Mouse (Mus musculus) stomach, postnatal 0 days (tissue): ENCODE measurements around the gene Stum. TPM values are rescaled to one million over a fixed set of nuclear protein-coding genes. Genes with fewer than 3 reads are reported as not detected.

Experiments used
- ATAC-seq: fragments of 200-750 bp; cut with Nextera tagmentation; 2 replicates; pipeline ENCODE4 v1.8.0; 2017; ENCODE audit not compliant: low FRiP score, low TSS enrichment
- DNase-seq: peaks from one replicate; pipeline ENCODE4 v3.0.0-alpha.2; 2016; ENCODE audit warnings: low spot score
- H3K27ac ChIP-seq: fragments of 300-500 bp; sonication (generic); replicated peaks from 2 replicates; pipeline ENCODE4 v1.5.1; 2014; ENCODE audit warnings: mild to moderate bottlenecking, control low read depth
- H3K27me3 ChIP-seq: fragments of 300-500 bp; sonication (generic); 2 replicates; pipeline ENCODE4 v1.6.1; 2014; ENCODE audit warnings: low read length; ENCODE audit not compliant: control insufficient read depth, insufficient read depth
- H3K36me3 ChIP-seq: fragments of 300-500 bp; sonication (generic); 2 replicates; pipeline ENCODE4 v1.6.1; 2014; ENCODE audit warnings: low read length, mixed read lengths; ENCODE audit not compliant: control insufficient read depth, insufficient read depth
- H3K4me1 ChIP-seq: fragments of 300-500 bp; sonication (generic); replicated peaks from 2 replicates; pipeline ENCODE4 v1.6.1; 2014; ENCODE audit warnings: antibody characterized with exemption; ENCODE audit not compliant: control insufficient read depth, insufficient read depth
- H3K4me2 ChIP-seq: fragments of 300-500 bp; sonication (generic); replicated peaks from 2 replicates; pipeline ENCODE4 v1.6.1; 2014; ENCODE audit warnings: low read depth, mild to moderate bottlenecking, control low read depth, moderate library complexity
- H3K4me3 ChIP-seq: fragments of 300-500 bp; sonication (generic); 2 replicates; pipeline ENCODE4 v1.5.1; 2014; ENCODE audit warnings: low read depth, low read length, control low read depth
- H3K9ac ChIP-seq: fragments of 300-500 bp; sonication (generic); 2 replicates; pipeline ENCODE4 v1.6.1; 2014; ENCODE audit warnings: mild to moderate bottlenecking, low read length, control low read depth, mixed read lengths
- H3K9me3 ChIP-seq: fragments of 300-500 bp; sonication (generic); 2 replicates; pipeline ENCODE4 v1.6.1; 2016; ENCODE audit warnings: low read length; ENCODE audit not compliant: control insufficient read depth
- CTCF ChIP-seq: IDR thresholded peaks from 2 replicates; pipeline ENCODE4 v1.5.1; 2016; ENCODE audit warnings: antibody characterized with exemption, low read depth, mild to moderate bottlenecking, moderate library complexity
- EP300 ChIP-seq: optimal IDR thresholded peaks from 2 replicates; pipeline ENCODE3; 2016; ENCODE audit warnings: antibody characterized with exemption
- WGBS: fragments of 180-500 bp; shearing (Covaris S2); extraction: QIAGEN DNeasy Blood & Tissue Kit; methylation state at CpG from one replicate; pipeline ENCODE4 v1.1.7; 2014; 5-methylcytosine and 5-hydroxymethylcytosine counted together
- polyA plus RNA-seq: library from polyadenylated mRNA; unstranded; fragments of >200 nt; fragmentation: Nextera tagmentation; extraction: Ambion mirVana; gene quantifications from 2 replicates; pipeline ENCODE4 v1.2.1, GENCODE M21; 2015

The Stum gene
- polyA plus RNA-seq, 1 experiment from 2014 or later, result 4.3 TPM

DNA sequence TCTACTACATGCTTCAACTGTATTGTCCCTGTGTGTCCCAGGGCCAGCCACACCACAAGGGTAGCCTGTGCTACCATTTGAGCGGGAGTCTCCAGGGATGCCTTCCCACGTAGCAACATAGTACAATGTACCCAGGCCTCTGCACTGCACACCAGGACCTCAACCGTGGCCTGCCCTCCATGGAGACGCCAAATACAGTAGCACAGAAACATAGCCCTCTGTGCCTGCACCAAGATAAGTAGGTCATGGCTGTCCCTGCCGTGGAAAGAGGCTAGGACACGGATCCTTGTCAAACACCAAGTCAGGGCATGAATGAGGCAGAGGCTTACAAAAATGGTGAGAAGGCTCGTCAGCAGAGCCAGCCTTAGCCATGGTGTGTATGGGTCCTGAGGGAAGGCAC is 67.5 kb downstream of the Stum start:
- Histone ChIP-seq H3K9ac (no peak overlapping the region), H3K27me3 (no peaks in the 10 kb centered on the region), H3K4me2 (no peak overlapping the region), H3K27ac (no peak overlapping the region), H3K9me3 (no peaks in the 10 kb centered on the region), H3K4me3 (no peak overlapping the region), H3K36me3 (peaks cover 8% of the 10 kb centered on the region), H3K4me1 (0 out of 2 replicates have a peak, but pooled peaks cover under 1% of the 10 kb centered on the region)
- 88% methylated on average over 7 of the region's 7 CpGs for WGBS
- ATAC-seq, result no peak
- no peak for DNase-seq
- no peak for TF ChIP-seq CTCF
- TF ChIP-seq EP300, result no peak

- DNase-seq (no peak), ATAC-seq (no peak)
- peaks cover 2% of the 10 kb centered on the region; the same call in 1 of the 2 replicates for H3K4me1 ChIP-seq
- TF ChIP-seq EP300, result no peak
- no peak for TF ChIP-seq CTCF
- H3K27ac ChIP-seq, result no peak overlapping the region
- peaks cover 8% of the 10 kb centered on the region for H3K36me3 ChIP-seq
- no peak overlapping the region for H3K4me2 ChIP-seq
- 62% methylated on average over 4 of the region's 4 CpGs for WGBS
- H3K4me3 ChIP-seq, result no peak overlapping the region
- H3K27me3 ChIP-seq, result no peaks in the 10 kb centered on the region
- no peak overlapping the region for H3K9ac ChIP-seq
- no peaks in the 10 kb centered on the region for H3K9me3 ChIP-seq
Observed at GRCm38 (mm10) chr1:180415064-180415463, 68.2 kb downstream of the Stum start.

DNA sequence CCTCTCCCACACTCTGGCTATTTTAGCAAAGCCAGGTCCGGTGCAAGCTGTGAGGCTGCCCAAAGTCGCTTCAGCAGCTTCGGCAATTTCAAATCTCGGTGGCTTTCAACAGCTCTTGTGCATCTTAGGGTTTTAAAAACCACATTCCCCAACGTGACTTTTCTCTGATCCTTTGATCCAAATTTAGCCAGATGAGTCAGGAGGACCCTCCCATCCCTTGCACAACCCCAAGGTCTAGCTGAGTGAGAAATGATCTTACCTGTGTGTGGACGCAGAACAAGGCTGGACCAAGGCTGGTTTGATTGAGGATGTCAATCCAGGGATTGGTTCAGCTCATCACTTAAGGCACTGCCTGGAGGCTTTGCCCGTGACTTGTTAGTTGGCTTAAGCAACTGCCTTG is 73.0 kb downstream of the Stum start:
- ATAC-seq (no peak), DNase-seq (no peak)
- no peak overlapping the region for H3K9ac ChIP-seq
- 60% methylated on average over 7 of the region's 7 CpGs for WGBS
- H3K36me3 ChIP-seq, result no peaks in the 10 kb centered on the region
- TF ChIP-seq EP300 (no peak), CTCF (no peak)
- no peak overlapping the region for H3K4me2 ChIP-seq
- no peak overlapping the region; the same call in 1 of the 2 replicates for H3K27ac ChIP-seq
- no peaks in the 10 kb centered on the region for H3K27me3 ChIP-seq
- no peaks in the 10 kb centered on the region for H3K9me3 ChIP-seq
- H3K4me1 ChIP-seq, result peaks cover 16% of the 10 kb centered on the region; the same call in 1 of the 2 replicates
- H3K4me3 ChIP-seq, result no peak overlapping the region

- no peak overlapping the region for H3K4me3 ChIP-seq
- peaks cover 18% of the 10 kb centered on the region for H3K4me1 ChIP-seq
- no peaks in the 10 kb centered on the region for H3K27me3 ChIP-seq
- DNase-seq (no peak), ATAC-seq (no peak)
- WGBS, result 55% methylated on average over 5 of the region's 5 CpGs
- H3K9ac ChIP-seq, result no peak overlapping the region
- no peaks in the 10 kb centered on the region for H3K36me3 ChIP-seq
- H3K9me3 ChIP-seq, result no peaks in the 10 kb centered on the region
- no peak overlapping the region for H3K4me2 ChIP-seq
- H3K27ac ChIP-seq, result 0 out of 2 replicates have a peak overlapping the region, but pooled peaks have one; percentile 18
- no peak for TF ChIP-seq EP300
- TF ChIP-seq CTCF, result 0 out of 2 replicates have a peak, but pooled peaks have one; percentile 13
Observed at GRCm38 (mm10) chr1:180409771-180410170, 73.5 kb downstream of the Stum start.

DNA sequence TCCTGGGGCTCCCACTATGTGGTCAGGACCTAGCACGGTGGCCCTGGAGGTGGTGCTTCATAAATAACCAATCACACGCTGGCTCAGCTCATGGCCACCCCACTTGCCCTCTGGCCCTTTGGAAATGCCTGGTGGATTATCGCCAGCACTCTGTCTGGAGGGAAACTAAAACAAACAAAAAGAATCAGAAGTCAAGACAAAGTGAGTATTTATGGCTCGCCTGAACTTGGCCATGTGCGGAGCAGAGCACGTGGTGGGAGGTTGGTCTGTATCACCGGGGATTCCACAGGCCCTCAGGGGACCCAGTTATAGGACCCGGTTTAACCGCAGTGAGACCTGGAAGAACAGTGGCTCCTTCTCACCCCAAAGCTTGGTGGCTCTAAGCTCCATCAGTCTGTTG is 74.5 kb downstream of the Stum start:
- DNase-seq (peak; percentile 44), ATAC-seq (no peak)
- Histone ChIP-seq H3K4me2 (no peak overlapping the region), H3K9ac (no peak overlapping the region), H3K4me1 (peaks cover 25% of the 10 kb centered on the region), H3K4me3 (no peak overlapping the region), H3K36me3 (no peaks in the 10 kb centered on the region), H3K27me3 (no peaks in the 10 kb centered on the region), H3K9me3 (no peaks in the 10 kb centered on the region), H3K27ac (0 out of 2 replicates have a peak overlapping the region, but pooled peaks have one; percentile 6)
- WGBS, result 18% methylated on average over 9 of the region's 9 CpGs
- TF ChIP-seq CTCF (no peak), EP300 (no peak)

DNA sequence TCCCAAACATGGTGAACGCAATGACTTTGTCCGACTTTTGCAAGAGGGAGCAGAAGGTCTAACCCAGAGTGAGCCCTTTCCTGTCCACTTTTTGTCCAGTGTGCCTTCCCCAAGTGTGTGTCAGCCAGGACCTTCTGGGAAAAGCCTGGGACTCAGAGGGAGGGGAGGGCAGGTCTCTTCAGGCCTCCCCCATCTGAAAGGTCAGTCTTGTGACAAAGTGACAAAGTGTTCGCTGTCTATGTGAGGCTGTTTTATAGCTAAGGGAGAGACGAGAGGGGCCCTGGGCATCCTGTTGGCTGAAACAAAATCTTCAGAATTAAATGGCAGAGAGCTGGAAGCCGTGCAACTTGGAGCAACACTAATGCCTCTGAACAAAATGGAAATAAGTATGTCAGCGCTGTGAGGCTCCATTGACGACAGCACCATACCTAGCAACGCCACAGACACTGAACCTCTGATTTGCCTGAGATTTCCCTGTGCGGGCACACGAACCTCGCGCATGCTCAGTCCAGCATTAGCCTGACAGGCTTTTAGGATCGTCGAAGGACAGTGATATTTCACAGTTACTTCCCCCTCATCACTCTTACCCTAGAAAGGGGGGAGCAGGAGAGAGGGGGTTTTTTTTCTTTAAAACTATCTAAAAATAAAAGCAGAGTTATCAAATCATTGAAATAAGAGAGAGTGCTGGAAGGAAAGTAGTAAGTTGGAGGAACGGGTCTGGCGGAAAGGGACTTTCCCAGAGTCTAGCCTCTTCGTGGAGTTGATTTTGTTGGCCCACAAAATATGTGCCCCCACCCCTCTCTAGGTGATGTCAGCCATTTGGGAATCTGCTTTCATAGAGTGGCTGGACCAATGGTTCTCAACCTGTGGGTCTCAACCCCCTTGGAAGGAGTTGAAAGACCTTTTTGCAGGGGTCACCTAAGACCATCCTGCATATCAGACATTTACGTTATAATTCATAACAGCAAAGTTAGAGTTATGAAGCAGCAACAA is 75.3 kb downstream of the Stum start:
- WGBS, result 63% methylated on average over 18 of the region's 18 CpGs

More for the DNA sequence above, 75.3 kb downstream of the Stum start:
- no peak for TF ChIP-seq CTCF
- no peak for TF ChIP-seq EP300
- H3K36me3 ChIP-seq, result no peaks in the 10 kb centered on the region
- no peak for DNase-seq
- H3K9me3 ChIP-seq, result no peaks in the 10 kb centered on the region
- H3K4me1 ChIP-seq, result peaks cover 25% of the 10 kb centered on the region
- no peak overlapping the region for H3K9ac ChIP-seq
- H3K4me2 ChIP-seq, result peak overlapping the region; percentile 40; the same call in 1 of the 2 replicates
- H3K4me3 ChIP-seq, result no peak overlapping the region
- no peak for ATAC-seq
- H3K27ac ChIP-seq, result peak overlapping the region; percentile 80
- no peaks in the 10 kb centered on the region for H3K27me3 ChIP-seq
